Mouse (Mus musculus) liver, postnatal 0 days (tissue): ENCODE results near the gene Chaf1b.

Experiments
- CTCF ChIP-seq: sonication (generic); IDR thresholded peaks from 2 replicates; pipeline ENCODE4 v1.5.1; 2016; ENCODE audit warnings: antibody characterized with exemption, low read depth
- EP300 ChIP-seq: IDR thresholded peaks from 2 replicates; pipeline ENCODE4 v1.6.1; 2016; ENCODE audit warnings: antibody characterized with exemption, low read depth, mild to moderate bottlenecking

GRCm38 (mm10) chr16:93860686-93861085, 23.0 kb upstream of the Chaf1b start:
- TF ChIP-seq EP300 (no peak), CTCF (no peak)
